Mouse (Mus musculus) c-Kit-positive CD71-positive TER-119-negative erythroid progenitor cells, embryonic 14.5 days (primary cell): ENCODE measurements around the gene Fasl.

ENCODE experiments used
- DNase-seq: peaks from one replicate; pipeline ENCODE4 v3.0.0-alpha.2; 2013; ENCODE audit warnings: low read depth

Fasl gene

DNA sequence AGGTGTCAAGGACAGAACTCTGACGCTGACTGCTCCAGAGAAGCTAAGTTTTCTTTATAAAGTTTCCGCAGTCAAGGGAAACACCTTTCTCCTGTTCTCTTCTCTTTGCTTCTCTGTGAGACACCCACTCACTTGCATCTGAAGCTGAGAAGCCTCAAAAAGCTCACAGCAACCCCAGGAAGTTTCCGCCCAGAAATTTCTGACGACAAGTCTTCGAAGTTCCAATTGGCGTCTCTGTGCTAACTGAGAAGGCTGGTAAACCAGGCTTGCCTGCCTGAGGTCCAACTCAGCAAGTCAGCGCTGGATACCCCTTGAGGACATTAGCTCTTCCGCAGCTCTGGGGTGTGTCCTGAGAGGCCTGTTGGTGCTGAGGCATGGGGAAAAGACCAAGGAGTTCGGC is at the start of gene Fasl:
Fasl (minus strand) TSS at position 157 of the 400 bp plus-strand sequence.
- DNase-seq: no peak

GRCm38 (mm10) chr1:161826677-161827076 is 38.4 kb upstream of the Fasl start:
- no peak for DNase-seq

- DNase-seq: no peak
These were observed 21.1 kb upstream of the Fasl start for GRCm38 (mm10) chr1:161809428-161809827.

- no peak for DNase-seq
These were observed 20.7 kb upstream of the Fasl start for GRCm38 (mm10) chr1:161808980-161809379.

DNA sequence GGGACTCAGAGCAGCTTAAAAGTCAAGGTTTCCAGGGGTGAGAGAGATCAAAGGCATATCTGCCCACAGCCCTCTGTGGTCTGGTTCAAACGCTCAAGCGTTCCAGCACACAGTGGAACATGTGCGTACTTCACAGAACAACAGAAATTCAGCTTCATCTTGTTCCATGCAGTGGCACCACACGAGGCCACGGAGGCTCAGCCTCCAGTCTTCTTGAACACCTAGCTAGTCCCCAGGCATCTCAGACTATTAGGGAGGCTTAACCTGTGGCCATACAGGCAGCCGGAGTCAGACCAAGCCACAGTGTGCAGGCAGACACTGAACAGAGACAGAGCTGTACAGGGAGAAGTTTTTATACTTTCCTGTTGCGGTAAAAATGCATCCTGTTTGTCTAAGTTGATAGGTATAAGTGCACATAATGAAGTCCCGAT is 16.3 kb upstream of the Fasl start:
- DNase-seq: no peak

DNA sequence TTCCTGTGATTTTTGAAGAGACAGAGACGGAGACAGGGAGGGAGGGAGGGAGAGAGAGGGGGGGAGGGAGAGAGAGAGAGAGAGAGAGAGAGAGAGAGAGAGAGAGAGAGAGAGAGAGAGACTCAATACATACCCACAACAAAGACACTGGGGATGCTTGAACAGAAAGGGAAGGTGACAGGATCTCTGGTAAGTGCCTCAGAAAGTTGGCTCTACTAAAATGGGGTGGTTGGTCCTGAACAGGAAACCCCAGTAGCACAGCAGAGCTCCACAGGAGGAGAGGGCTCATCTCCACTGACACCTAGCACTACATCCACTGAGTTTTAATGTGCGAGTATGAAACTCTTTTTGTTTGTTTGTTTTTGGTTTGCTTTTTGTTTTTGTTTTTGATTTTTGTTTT is 13.0 kb upstream of the Fasl start:
- no peak for DNase-seq

DNA sequence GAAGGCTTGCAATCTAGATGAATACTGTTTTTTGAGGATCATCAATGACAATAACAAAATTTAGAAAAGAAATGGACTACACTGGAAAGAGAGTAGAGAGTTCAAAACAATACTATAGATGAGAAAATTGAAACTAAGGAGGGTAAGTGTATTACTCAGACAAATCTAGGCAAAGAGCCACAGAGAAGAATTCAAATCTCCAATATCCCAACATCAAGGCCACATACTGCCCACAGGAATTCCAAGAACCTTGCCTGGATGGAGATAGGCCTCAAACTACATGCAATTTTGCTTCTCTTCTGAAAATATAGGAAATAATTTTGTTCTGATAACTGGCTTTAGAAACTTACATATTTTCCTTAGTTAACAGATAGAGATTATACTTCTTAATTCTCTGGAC is 12.0 kb upstream of the Fasl start:
- no peak for DNase-seq

DNA sequence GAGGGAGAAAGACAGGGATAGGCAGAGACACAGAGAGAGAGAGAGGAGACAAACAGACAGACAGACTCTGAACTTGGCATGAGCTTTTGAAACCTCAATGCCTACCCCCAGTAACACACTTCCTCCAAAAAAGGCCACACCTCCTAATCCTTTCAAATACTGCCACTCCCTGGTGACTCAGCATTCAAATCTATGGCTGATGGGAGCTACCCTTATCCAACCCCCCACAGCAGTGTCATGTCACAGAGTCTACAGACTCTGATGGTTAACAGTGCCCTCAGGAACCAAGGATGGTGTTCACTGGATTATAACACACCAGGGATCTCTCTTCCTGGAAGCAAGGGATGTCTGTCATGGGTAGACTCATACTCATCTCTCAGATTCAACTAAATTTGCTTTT is 11.5 kb upstream of the Fasl start:
- no peak for DNase-seq

- DNase-seq: no peak
These were observed 10.6 kb upstream of the Fasl start for GRCm38 (mm10) chr1:161798866-161799265.

GRCm38 (mm10) chr1:161794447-161795211 is 6.3 kb upstream of the Fasl start:
- no peak for DNase-seq

GRCm38 (mm10) chr1:161793321-161793720 is 5.0 kb upstream of the Fasl start:
- DNase-seq: no peak

- peak; percentile 51 for DNase-seq
These were observed 4.3 kb upstream of the Fasl start for GRCm38 (mm10) chr1:161792687-161792969.

DNA sequence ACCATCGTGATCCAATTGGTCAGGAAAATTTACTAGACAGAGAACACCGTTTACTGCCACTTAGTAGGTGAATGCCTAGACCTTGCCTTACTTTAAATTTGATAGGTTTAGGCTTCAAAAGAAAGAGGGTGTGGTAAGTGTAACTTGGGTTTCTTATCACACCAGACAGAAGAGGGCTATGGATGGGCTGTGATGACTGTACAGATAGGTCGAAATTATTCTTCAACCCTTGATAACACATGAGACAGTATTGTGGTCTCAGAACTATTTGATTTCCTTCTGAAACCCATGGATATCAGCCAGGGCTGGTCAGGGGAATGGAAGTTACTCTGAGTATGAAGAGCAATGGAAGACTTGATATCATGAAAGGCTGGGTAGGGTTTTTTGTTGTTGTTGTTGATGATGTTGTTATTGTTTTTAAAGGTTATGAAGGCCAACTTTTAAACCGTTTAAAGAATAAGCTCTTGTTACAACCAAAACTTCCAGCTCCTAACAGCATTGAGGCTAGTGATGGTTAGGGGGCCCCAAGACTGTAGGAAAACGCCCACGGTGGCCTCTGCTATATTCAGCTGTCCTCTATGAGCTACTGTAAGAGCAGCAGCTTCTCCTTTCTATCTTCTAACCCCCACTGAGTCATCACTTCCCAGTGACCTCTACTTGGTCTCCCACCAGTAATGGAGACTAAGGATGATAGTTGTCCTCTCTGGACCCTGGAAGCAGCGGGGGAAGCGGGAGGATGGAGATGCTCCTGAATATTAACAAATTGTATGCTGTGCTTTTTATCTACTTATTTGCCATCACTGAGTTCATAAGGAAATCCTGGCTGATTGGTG is 3.8 kb upstream of the Fasl start:
- DNase-seq: peak; percentile 59

- no peak for DNase-seq
These were observed 5.6 kb downstream of the Fasl start for GRCm38 (mm10) chr1:161782725-161783124.

DNA sequence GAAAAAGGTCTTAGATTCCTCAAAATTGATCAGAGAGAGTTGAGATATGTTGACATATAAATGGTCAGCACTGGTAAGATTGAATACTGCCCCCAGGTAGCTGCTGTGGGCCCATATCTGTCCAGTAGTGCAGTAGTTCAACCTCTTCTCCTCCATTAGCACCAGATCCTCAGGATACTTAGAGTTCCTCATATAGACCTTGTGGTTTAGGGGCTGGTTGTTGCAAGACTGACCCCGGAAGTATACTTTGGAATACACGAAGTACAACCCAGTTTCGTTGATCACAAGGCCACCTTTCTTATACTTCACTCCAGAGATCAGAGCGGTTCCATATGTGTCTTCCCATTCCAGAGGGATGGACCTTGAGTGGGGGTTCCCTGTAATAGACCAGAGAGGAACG is 6.7 kb downstream of the Fasl start:
- DNase-seq: no peak

- no peak for DNase-seq
These were observed 9.2 kb downstream of the Fasl start for GRCm38 (mm10) chr1:161779057-161779456.

DNA sequence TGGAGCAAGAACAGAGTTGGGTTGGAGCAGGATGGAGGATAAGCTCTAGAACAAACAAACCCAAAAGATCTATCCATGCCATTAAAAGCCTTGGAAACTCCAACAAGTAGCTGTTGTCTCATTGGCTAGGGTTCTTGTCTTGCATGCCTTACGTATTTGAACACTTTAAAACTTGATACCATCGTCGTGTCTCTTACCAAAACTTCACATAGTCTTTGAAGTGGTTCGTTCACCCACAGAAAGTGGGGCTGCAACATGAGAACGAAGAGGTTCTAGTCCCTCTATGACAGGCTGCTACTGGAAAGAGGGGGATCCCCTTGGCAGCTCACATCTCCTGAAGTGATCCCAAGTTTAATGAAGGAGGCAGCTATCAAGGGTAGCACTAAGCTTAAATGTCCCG is 13.1 kb downstream of the Fasl start:
- DNase-seq: no peak

DNA sequence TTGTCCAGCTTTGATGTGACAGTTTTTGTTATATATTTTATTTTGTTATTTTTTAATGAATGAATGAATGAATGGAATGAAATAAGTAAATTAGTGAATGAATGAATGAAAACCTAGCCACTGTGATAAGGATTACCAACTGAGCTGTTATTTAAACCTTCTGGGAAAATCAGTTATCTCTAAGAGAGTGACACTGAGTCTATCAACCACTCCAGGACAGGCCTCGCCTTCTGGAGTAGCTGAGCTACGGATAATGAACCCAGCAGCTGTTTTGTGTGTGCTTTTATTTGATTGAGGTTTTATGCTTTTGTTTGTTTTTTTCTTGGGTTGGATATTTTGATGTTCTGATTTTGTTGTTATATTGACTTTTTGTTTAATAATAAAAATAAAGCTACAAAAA is 17.0 kb downstream of the Fasl start:
- no peak for DNase-seq

GRCm38 (mm10) chr1:161769329-161769728 is 19.0 kb downstream of the Fasl start:
- DNase-seq: no peak

- no peak for DNase-seq
These were observed 21.2 kb downstream of the Fasl start for GRCm38 (mm10) chr1:161767101-161767524.

DNA sequence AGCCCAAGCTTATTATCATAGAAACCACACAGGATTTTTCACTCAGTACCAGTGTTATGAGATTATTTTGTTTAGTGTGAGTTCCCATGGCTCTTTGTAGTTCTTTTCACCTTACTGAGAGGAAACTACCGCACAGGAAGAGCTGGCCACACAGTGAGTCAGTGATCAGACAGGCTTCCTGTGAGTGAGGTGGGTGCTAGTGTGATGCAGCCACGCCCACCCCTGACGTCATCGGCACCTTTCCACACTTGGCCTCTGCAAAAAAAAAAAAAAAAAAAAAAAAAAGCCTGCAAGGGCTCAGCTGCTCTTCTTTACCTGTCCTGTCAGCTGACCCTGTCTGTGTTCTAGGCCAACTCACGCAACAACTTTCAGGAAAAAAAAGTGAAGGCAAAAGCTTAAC is 21.6 kb downstream of the Fasl start:
- peak; percentile 66 for DNase-seq

DNA sequence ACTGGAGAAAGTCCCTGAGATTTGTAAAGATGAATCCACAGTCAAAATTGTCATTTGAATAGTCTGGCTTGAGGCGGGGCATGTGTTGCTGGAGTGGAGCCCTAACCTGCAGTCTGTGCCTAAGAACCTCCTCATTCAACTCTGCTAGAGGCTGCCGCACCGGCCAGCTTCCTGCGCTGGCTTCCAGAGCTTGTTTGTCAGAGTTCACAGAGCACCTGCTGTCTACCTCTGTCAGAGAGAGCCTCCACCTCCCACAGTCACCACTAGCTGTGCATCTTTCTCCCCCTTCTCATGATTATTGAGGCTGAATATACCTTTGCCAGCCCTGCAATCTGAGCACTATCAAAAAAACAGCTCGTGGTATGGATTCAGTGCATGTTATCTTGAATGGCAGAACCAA is 22.4 kb downstream of the Fasl start:
- DNase-seq: no peak

DNA sequence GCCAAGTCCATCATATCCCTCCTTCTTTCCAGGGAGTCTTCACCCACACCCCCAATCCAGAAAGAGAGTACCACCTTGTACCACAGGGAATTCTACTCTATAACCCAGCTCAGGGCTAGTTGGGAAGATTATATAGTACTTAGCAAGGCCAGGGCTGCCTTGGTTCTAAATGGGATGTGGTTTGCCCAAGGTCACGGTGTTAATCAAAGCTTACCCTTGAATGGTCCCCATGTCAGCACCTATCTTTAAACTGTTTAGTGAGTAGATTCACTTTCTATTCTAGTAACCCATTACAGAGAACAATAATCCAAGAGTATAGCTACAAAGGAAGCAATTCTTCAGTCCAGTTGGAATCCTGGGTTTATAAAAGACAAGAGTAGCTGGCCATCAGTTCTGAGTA is 23.3 kb downstream of the Fasl start:
- no peak for DNase-seq

DNA sequence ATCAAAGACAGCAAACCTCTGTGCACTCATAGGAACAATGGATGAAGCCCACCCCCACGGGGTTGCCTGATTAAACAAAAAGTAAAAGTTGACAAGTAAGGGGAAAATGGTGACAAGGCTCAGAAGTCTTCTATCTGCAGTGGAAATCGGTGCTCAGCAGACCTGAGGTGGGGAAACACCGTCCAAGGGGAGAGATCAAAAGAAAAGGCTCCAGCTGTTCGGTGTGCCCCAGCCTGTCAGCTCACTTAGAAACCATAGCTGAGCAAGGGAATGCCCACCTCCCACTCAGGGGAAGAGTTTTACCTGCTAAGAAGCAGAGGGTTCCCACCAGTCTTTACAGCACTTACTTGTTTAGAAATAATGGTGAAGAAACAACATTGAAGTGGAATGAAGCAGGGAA is 26.7 kb downstream of the Fasl start:
- DNase-seq: no peak
